ENCODE assay signal across 1 mouse cellular context in the genomic region with DNA sequence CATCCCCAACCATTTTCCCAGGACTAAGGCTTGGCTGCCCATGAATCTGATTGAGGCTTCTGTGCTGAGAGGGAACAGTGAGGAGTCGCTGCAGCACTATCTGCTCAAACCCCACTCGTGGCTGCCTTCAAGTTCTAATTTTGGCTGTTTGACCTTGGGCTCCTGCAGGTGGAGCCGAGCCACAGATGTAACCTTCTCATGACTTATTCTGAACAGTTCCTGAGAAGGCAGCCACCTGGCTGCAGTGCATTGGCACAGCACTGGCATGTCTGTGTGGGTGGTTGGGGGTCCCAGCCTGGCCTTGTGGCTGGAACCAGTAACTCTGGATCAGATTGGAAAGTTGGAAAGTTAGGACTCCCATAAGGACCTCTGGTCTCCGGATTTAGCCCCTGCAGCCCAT.
A peak's percentile ranks its signal among the peaks of the same experiment; 100 is the strongest.
TF ChIP-seq lines count a peak whose summit lies in the region.

No protein-coding gene starts in this region.

TF ChIP-seq in CH12.LX, 34 proteins besides CTCF, POLR2A, EP300 and RAD21:
- no peak for TF ChIP-seq SIN3A (IDR thresholded peaks at IDR 0.05; ENCODE audit: low read length)
- TF ChIP-seq TCF12 (IDR thresholded peaks at IDR 0.05; ENCODE audit: low read depth, low read length) = 0 out of 2 replicates have a peak, but pooled peaks have one; percentile 19
TF ChIP-seq in CH12.LX: peak in this region for 1.
